Mouse (Mus musculus): ENCODE results near the gene Olfr1019. TPM values are rescaled to one million over a fixed set of nuclear protein-coding genes. Genes with fewer than 3 reads are reported as not detected.

The Olfr1019 gene
- polyA plus RNA-seq (2012; rRNA removed; ENCODE audit: low replicate concordance): not detected in 2 replicates

GRCm38 (mm10) chr2:85845383-85845782 is at the start of gene Olfr1019:
Gene Olfr1019, minus strand, starts transcription at chr2:85845483.

DNA sequence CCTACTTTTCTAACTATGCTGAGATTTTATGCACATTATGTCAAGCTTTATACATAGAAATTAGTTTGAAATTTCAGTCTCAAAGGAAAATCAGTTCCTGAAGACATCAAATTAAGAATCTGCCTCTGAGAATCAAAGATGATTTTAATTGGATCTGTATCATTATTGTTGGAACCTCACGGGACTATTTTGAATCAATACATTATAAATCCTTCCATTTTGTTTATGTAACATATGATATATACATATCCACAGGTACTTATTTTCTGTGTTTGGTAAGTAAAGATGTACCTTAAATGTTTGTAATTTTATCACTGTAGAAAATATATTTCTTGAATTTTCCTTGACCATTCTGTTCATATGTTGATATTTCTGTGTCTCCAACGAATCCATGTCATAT is 40.1 kb upstream of the Olfr1019 start, which contains the start of gene Olfr1023:
TSS of gene Olfr1023 (plus strand) at position 301 of the 400 bp plus-strand sequence.

DNA sequence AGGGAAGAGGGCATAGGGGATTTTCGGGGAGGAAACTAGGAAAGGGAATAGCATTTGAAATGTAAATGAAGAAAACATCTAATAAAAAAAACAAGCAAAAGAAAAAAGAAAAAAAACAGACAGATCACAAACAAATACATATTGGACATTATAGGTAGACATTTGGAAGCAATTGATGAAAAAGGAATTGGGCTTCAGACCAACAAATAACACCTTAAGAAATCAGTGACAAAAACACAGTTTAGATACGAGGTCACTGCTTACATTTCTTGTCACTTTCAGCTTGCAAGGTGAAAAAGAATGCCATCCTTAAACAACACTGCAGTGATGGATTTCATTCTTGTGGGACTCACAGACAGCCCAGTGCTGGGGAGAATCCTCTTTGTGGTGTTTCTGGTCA is 23.0 kb upstream of the Olfr1019 start, which contains the start of gene Olfr1022:
TSS of gene Olfr1022 (plus strand) at position 301 of the 400 bp plus-strand sequence.

DNA sequence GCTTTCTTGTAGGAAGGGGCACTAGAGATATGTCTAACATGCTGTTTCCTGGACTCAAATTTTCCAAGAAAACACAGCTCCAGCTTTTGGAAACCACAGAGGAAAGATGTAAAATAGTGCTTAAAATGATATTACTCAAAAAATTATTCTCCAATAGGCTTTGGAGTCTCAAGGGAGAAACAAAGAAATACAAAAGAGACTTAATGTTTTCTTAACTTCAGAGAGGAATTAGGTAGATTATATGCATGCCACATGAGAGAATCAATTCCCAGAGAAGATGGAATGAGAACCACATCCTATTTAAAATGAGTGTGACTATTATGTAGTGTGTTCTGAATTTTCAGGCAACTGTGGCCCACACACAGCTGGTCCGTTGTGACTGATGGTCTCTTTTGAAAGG is 1.4 kb upstream of the Olfr1019 start, which contains the start of gene Olfr1020:
TSS of gene Olfr1020 (plus strand) at position 301 of the 400 bp plus-strand sequence.

GRCm38 (mm10) chr2:85818179-85818578 is 27.1 kb downstream of the Olfr1019 start, which contains the start of gene Olfr1018:
Gene Olfr1018, plus strand, starts transcription at chr2:85818479.

GRCm38 (mm10) chr2:85802444-85802843 is 42.8 kb downstream of the Olfr1019 start, which contains the start of gene Olfr1016:
Gene Olfr1016, minus strand, starts transcription at chr2:85802544.

Other genes with a start within 250 kb of the Olfr1019 start
- gene Olfr1000, start 233.6 kb downstream of the Olfr1019 start, polyA plus RNA-seq (2012; rRNA removed; ENCODE audit: low replicate concordance): not detected in 2 replicates
- not detected in 2 replicates for gene Olfr1002, start 194.8 kb downstream of the Olfr1019 start, polyA plus RNA-seq (2012; rRNA removed; ENCODE audit: low replicate concordance)
- not detected in 2 replicates for gene Olfr154, start 181.0 kb downstream of the Olfr1019 start, polyA plus RNA-seq (2012; rRNA removed; ENCODE audit: low replicate concordance)
- gene Olfr1006, start 166.7 kb downstream of the Olfr1019 start, polyA plus RNA-seq (2012; rRNA removed; ENCODE audit: low replicate concordance): not detected in 2 replicates
- gene Olfr1008, start 156.1 kb downstream of the Olfr1019 start, polyA plus RNA-seq (2012; rRNA removed; ENCODE audit: low replicate concordance): not detected in 2 replicates
- not detected in 2 replicates for gene Olfr1009, start 130.1 kb downstream of the Olfr1019 start, polyA plus RNA-seq (2012; rRNA removed; ENCODE audit: low replicate concordance)
- not detected in 2 replicates for gene Olfr1012, start 82.7 kb downstream of the Olfr1019 start, polyA plus RNA-seq (2012; rRNA removed; ENCODE audit: low replicate concordance)
- not detected in 2 replicates for gene Olfr1013, start 78.4 kb downstream of the Olfr1019 start, polyA plus RNA-seq (2012; rRNA removed; ENCODE audit: low replicate concordance)
- gene Olfr1014, start 72.8 kb downstream of the Olfr1019 start, polyA plus RNA-seq (2012; rRNA removed; ENCODE audit: low replicate concordance): not detected in 2 replicates
- not detected in 2 replicates for gene Olfr1015, start 63.5 kb downstream of the Olfr1019 start, polyA plus RNA-seq (2012; rRNA removed; ENCODE audit: low replicate concordance)
- gene Olfr1016, start 42.9 kb downstream of the Olfr1019 start, polyA plus RNA-seq (2012; rRNA removed; ENCODE audit: low replicate concordance): not detected in 2 replicates
- not detected in 2 replicates for gene Olfr1018, start 27.0 kb downstream of the Olfr1019 start, polyA plus RNA-seq (2012; rRNA removed; ENCODE audit: low replicate concordance)
- not detected in 2 replicates for gene Olfr1020, start 1.5 kb upstream of the Olfr1019 start, polyA plus RNA-seq (2012; rRNA removed; ENCODE audit: low replicate concordance)
- not detected in 2 replicates for gene Olfr1022, start 23.1 kb upstream of the Olfr1019 start, polyA plus RNA-seq (2012; rRNA removed; ENCODE audit: low replicate concordance)
- gene Olfr1023, start 40.2 kb upstream of the Olfr1019 start, polyA plus RNA-seq (2012; rRNA removed; ENCODE audit: low replicate concordance): not detected in 2 replicates
- not detected in 2 replicates for gene Olfr1024, start 59.6 kb upstream of the Olfr1019 start, polyA plus RNA-seq (2012; rRNA removed; ENCODE audit: low replicate concordance)
- gene Olfr1025-ps1, start 69.7 kb upstream of the Olfr1019 start, polyA plus RNA-seq (2012; rRNA removed; ENCODE audit: low replicate concordance): not detected in 2 replicates
- gene Olfr1026, start 76.1 kb upstream of the Olfr1019 start, polyA plus RNA-seq (2012; rRNA removed; ENCODE audit: low replicate concordance): not detected in 2 replicates
- gene Olfr1028, start 105.0 kb upstream of the Olfr1019 start, polyA plus RNA-seq (2012; rRNA removed; ENCODE audit: low replicate concordance): not detected in 2 replicates
- gene Olfr1029, start 128.4 kb upstream of the Olfr1019 start, polyA plus RNA-seq (2012; rRNA removed; ENCODE audit: low replicate concordance): not detected in 2 replicates
- not detected in 2 replicates for gene Olfr1030, start 133.8 kb upstream of the Olfr1019 start, polyA plus RNA-seq (2012; rRNA removed; ENCODE audit: low replicate concordance)
- not detected in 2 replicates for gene Olfr1031, start 144.8 kb upstream of the Olfr1019 start, polyA plus RNA-seq (2012; rRNA removed; ENCODE audit: low replicate concordance)
- gene Olfr1032, start 160.1 kb upstream of the Olfr1019 start, polyA plus RNA-seq (2012; rRNA removed; ENCODE audit: low replicate concordance): not detected in 2 replicates
- 0.04 and 0.14 TPM in 2 replicates for gene Olfr1033, start 175.2 kb upstream of the Olfr1019 start, polyA plus RNA-seq (2012; rRNA removed; ENCODE audit: low replicate concordance)
- gene Olfr1034, start 200.4 kb upstream of the Olfr1019 start, polyA plus RNA-seq (2012; rRNA removed; ENCODE audit: low replicate concordance): not detected in 2 replicates
- gene Olfr1036, start 228.5 kb upstream of the Olfr1019 start, polyA plus RNA-seq (2012; rRNA removed; ENCODE audit: low replicate concordance): not detected in 2 replicates
- not detected in 2 replicates for gene Olfr1037, start 241.9 kb upstream of the Olfr1019 start, polyA plus RNA-seq (2012; rRNA removed; ENCODE audit: low replicate concordance)

Data from duodenum, adult 2 months (tissue).